Mouse (Mus musculus) cerebellum, postnatal 25 days (tissue): ENCODE measurements around the gene Raf1.
A peak's percentile ranks its signal among the peaks of the same experiment; 100 is the strongest.

Source experiments
- DNase-seq, 2 experiments: peaks; one replicate each; pipeline ENCODE4 v3.0.0; 2021; ENCODE audit warnings: mixed read lengths in 2 of 2

Raf1 gene

DNA sequence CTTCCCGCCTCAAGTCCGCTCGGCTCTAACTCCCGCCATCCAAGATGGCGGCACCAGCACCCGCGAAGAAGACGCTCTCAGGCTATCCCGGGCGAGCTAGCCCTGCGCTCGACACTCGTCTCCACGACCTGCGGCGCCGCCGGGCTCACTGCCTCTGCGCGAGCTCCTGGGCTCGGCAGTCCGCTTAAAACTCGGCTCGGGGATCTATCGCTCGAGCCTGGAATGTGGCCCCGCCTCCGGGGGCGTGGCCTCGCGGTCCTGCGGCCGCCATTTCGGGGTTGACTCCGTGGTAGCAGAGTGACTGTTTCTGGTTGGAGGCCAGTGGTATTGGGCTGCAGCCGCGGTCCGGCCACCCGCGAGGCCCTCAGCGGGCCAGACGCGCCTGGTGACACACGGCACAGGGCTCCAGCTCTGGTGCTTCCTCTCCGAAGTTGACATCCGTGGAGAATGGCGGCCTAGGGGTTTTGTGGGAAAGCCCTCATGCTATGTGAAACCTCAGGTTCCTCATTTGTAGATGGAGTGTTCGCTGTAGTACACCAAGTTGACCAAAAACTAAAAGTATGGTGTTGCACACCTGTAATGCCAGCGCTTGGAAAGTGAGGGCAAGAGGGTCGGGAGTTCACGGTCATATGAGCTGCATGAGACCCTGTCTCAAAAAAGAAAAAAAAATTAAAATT, at the start of gene Raf1:
Gene Raf1 (minus strand): TSS at position 184 of the 677 bp plus-strand sequence.
- peak; percentile 99 to 100 for DNase-seq

DNA sequence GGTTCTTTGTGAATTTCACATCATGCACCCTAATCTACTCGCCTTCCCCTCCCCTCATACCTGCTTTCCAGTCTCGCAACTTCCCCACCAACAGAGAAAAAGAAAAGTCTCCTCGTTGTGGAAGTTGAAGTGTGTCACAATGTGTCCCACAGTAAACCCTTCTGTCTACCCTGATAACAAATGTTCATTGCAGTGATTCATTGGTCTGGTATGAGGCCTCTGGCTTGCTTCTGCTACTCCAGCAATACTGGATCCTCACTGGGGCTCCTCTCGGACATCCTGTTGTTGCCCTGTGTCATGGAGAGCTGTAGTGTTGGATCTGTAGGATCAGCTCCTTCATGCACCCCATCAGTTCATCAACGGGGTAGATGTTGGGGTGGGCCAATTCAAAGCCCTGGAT, 45.8 kb upstream of the Raf1 start:
- DNase-seq, result no peak

DNA sequence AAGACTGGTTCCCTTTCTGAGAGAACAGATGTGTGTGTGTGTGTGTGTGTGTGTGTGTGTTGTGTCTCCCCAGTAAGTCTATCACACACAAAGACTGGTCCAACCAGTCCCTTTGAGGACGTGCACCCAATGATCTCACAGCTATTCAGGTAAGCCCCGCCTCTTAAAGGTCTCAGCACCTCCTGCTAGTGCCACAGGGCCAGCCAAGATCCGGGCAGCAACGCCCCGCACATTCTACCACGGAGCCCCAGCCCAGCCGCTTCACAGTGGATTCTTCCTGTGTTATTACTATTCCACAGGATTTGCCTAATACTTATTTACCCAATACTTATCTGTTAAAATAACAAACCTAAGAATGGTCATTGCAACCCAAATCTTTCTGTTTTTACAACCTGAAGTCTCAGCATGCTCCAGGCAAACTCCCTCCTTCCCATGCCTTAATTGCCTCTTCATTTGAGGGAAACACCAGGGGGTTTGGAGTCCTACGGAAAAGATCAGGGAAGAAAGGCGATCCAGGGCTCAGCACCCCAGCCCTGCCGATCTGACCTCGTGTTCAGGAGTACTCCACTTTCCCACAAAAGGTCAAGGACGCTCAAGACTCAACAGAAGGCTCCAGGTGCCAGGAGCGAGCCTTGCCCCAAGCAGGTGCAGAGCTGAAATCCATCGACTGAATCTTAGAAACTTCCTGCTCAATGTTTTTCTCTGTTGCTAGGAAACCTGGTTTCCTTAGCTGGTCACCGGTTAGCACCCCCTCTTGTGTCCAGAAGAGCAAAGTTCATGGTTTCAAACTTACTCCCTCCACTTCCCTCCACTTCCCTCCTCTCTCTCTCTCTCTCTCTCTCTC, 41.5 kb upstream of the Raf1 start:
- DNase-seq, result peak; percentile 10 to 21

DNA sequence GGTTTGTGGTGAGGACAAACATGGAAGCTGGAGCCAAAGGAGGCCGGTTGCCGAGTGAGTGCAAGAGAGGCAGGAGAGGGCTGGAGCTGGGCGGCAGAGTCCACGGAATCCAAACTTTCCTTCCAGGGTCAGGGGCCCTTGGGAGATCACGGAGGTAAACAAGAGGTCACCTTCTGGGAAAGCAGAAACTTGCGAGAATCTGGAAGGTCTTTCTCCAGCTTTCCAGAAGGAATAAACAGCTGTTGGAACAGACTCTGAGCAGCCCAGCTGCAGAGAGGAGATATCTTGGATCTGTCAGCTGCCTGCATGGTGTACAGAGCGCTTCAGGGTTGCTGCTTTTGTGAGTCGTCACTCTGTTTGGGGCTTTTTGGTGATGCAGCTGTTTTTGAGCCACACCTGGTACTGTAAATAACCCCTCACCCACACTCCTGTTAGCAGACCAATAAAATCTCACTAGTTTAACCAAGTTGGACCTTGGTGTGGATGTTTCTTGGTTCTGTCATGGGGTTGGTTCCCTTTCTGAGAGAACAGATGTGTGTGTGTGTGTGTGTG, 40.7 kb upstream of the Raf1 start:
- no peak for DNase-seq

DNA sequence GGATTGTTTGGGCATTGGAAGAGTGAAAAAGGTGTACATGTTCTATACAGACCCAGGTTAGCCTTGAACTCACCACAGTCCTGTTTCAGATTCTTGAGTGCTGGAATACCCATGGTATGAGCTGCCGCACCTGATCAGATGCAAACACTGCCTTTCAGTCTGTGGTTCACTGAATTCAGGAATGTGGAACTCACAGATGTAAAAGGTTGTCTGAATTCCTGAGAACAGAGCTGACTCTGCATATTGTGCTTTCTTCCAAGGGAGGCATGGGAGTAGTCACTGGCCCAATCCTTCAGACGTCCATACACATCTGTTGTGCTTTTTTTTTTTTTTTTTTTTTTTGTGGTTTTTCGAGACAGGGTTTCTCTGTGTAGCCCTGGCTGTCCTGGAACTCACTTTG, 34.8 kb upstream of the Raf1 start:
- DNase-seq, result no peak

DNA sequence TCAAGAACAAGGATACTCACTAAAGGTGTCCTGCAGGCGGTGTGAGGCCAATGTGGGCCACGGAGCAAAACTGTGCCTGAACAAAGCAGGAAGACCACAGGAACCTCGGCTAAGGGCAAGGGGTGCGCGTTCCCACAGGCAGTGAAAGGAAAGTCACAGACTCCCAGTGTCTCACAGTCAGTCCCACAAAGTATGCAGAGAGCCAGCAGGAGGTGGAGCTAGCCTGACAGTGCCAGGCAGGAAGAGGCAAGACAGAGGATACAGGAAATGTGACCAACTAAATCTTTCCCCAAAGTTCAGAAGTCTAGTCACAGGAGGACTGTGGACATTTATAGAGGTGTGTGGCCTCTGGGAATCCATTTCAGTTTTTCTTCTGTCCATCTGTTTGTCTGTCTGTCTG, 26.5 kb upstream of the Raf1 start:
- DNase-seq, result no peak

DNA sequence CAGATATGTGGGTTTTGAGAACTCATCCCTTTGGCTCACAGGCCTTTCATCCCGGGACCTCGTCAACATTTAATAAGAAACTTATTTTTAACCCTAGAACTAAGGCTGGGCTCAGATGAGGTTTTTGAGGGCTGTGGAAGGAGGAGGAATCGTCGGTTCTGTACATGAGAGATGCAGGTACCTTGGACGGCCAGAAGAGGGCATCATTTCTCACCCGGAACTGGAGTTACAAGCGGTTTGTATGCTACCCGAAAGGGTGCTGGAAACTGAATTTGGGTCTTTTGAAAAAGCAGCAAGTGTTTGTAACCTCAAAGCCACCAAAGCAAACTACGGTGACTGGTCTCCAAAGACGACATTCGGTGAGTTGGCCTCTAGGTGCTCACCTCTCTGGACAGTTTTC, 24.9 kb upstream of the Raf1 start:
- no peak for DNase-seq

DNA sequence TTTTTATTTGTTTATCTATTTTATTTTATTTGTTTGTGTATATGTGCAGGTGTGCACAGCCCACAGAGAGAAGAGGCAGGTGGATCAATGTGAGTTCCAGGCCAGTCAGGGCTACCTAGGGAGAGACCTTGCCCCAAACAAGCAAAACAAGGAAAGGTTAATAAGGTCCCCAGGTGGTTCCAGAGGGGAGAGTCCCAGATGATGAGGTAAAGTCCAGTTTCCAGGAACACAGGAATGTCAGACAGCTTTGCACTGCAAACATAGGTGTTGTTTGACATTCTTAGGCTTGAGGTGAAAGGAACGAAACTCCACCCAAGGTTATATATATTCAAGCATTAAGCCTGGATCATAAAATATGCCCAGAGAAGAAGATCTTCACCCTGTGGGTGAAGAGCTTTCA, 24.3 kb upstream of the Raf1 start:
- no peak for DNase-seq

DNA sequence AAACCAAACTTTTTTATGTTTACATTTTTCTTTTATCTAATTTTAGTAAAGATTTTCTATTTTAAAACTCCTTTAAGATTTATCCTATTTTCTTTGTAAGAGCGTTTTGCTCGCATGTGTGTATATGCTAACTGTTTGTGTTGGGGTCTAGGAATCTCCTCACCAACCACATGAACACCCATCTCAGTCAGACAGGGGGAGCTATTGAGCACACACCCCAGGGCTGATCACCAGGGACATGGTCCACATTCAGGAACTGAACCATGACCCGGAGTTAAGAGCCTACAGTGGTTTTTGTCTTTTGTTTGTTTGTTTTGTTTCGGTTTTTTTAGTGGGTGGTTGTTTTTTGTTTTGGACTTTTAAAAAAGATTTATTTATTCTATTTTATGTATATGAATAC, 22.3 kb upstream of the Raf1 start:
- DNase-seq, result no peak

DNA sequence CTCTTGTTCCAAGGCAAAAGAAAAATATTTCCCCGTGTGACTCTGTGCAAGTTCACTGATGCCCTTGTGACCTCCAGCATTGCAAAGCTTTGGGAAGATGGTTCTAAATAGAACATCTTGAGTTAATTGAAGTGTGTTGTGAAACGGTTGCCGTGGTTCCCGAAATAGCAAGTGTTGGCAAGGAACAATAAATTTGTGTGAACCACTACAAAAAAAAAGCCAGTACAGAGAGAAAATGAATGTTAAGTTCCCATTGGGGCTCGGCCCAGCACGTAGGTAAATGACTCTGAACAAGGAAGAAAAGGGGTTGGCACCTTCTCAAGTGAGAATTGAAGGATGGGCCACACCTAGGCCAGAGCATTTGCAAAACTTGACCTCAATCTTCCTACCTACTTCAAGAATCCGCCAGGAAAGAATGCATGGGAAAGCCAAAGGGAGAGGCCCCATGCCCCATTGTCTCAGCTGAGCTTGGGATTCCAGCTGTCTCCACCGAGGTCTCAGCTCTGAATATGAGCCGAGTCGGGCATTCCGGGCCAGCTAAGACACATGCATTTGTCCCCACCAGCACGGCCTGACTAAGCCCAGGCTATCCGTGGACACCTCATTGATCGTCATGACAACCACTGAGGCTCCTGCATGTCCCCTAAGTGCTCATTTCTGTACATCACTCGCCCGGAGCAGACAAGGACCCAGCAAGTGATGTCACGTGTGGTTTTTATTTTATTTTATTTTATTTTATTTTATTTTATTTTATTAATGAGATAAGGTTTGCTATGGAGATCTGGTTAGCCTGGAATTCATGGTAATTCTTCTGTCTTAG, 21.5 kb upstream of the Raf1 start:
- no peak for DNase-seq

DNA sequence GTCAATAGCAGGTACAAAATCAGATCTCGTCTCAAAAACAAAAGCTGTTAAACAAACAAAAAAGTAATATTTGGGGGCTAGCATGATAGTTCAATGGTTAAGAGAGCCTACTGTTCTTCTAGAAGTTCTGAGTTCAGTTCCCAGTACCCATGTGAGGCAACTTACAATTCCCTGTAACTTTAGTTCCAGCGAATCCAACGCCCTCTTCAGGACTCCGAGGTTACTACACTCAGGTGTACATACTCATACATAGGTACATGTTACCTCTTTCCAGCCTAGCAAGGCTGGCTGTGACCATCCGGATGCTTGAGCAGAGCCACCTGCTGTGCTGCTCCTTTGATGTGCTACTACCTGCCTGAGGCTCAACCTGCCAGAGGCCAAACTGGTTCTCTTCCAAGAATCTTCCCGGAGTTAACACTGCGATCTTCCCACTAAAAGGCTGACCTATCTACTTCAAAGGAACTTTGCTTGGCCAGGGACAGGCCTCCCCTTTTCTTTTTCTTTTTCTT, 20.3 kb upstream of the Raf1 start:
- DNase-seq, result no peak

DNA sequence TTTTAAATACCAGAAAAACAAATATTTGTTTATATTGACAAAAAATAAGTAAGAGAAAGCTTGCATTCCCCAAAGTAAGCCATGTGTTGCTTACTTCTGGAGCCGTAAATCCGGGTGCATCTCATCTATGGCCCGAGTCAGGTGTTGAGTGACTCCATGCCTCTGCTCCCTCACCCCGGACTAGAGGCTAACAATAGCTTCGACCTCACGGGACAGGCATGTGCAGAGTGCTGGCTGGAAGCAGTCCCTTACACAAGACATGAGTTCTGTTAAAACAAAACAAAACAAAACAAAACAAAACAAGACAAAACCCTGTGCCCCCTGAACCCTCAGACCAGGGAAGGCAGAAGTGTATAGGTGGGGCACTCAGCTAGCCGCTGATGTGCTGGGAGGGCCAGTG, 18.7 kb upstream of the Raf1 start:
- no peak for DNase-seq

DNA sequence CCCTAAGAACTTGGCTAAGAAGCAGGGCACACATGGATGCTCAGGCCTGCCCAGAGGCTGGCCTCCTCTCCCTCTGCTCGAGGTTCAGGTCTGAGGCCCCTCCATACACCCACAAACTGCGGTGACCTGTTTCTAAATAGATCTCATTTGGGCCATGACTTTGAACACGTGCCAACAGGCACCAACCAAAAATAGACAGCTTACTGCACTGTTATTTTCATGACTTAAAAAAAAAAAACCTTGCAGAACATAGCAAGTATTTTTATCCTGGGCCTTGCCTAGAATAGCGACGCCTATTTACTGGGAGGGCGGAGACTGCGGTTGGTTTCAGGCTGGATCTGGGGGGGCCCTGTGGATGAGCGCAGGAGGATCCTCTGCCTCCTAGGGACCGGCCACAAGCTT, 18.0 kb upstream of the Raf1 start:
- DNase-seq, result peak; percentile 30 to 44

DNA sequence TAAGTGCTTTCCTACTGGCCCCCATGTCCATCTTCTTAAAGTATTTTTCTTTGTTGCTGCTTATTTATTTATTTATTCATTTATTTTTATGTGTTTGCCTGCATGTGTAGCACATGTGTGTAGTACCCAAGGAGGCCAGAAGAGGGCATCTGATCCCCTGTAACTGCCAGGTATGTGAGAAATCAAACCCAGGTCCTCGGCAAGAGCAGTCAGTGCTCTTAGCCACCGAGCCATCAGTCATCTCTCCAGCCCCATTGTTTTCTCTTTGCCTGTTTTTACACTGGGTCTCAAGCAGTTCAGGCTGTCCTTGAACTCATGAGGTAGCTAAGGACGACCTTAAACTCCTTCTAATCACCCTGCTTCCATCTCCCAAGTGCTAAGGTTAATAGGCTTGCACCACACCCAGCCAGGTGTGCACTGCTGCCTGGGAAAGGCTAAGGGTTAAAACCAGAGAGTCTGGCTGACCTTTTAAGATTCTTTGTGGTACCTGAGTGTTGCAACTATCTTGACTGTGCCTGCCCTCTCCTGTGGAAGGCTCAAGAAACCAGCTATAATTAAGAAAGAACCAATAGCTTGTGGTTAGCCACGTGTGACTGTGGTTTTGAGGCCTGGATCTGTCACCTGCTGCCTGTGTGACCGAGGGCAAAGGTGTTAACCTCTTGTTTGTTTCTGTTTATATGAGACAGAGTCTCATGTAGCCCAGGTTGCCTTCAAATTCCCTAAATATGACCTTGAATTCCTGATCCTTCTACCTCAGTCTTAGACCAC, 16.7 kb upstream of the Raf1 start:
- DNase-seq, result no peak

DNA sequence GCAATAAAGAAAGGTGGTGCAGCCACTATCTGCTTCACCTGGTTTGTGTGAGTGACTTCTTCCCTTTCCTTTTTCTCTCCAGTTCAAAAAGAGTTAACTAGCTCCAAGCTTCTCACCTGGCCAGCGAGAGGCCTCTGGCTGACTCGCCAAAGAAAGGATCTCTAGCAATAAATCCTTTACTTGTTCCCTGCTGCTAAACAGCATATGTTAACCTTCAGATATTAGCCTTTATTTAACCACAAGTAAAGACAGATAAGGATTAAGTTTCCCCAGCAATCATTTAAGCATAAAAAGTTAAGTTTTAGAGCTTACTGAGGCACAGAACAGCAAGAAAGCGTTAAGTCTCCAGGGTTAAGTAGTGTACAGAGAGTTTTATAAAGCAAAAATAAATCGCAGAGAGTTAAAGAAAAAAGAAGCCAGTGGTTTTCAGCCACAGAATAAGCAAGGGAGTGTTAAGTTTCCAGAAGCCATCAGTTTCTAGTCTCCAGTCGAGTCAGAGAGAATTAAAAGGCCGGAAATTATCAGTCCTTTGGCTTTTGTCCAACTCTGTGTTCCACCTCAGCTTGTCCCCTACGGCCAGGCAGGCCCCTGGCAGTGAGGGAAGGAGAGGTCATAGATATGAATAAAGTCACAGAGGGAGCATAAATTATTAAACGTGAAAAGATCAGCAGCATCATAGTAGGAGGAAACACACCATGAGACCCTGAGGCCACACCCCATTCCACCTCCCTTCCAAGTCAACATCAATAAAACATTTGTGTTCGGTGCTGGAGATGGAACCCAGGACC, 15.9 kb upstream of the Raf1 start:
- DNase-seq, result no peak

DNA sequence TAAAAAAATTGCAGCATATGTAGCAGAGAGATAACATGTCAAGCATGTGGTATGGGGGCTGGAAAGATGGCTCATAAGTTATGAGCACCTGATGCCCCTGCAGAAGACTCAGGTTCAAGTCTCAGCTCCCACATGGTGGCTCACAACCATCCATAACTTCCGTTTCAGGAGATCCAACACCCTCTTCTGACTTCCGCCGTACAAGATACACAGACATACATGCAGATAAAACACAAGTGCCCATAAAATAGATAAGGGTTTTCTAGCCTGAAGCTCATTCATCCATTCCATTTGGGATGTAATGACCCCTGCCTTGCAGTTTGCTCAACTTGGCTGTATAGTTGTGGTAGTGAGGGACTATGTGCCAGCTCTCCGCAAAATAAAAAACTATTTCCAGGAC, 13.7 kb upstream of the Raf1 start:
- DNase-seq, result no peak

DNA sequence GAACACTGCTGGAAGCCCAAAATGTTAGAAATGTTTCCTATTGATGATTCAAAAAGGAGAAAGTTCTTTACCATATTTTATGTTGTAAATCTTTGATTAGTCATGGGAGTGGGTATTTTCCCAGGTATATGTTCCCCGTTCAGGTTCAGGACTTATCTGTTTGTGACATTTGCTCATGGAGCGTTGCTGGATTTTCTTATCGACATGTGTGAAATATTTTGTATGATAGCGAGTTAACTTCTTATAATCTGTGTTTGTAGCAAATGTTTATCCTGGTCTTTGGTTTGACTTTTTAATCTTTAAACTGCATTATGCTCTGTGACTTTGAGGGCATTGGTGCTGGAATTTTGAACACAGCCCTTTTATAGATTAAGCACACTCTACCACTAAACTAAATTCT, 12.2 kb upstream of the Raf1 start:
- no peak for DNase-seq

DNA sequence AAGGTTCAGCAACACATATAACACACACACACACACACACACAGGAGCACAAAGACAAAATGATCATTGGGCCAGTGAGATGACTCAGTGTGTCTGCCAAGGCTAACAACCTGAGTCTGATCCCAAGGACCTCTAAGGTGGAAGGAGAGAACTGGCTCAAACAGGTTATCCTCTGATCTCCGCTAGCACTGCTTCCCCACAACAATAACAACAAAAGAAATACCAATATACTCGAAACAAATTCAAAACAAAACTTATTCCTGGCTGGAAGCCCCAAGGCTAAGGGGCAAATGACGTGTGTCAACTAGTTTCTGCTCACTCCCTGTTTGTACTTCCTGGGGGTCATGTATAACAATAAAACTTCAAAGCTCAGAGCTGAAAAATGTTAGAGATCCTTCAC, 11.3 kb upstream of the Raf1 start:
- DNase-seq, result no peak

DNA sequence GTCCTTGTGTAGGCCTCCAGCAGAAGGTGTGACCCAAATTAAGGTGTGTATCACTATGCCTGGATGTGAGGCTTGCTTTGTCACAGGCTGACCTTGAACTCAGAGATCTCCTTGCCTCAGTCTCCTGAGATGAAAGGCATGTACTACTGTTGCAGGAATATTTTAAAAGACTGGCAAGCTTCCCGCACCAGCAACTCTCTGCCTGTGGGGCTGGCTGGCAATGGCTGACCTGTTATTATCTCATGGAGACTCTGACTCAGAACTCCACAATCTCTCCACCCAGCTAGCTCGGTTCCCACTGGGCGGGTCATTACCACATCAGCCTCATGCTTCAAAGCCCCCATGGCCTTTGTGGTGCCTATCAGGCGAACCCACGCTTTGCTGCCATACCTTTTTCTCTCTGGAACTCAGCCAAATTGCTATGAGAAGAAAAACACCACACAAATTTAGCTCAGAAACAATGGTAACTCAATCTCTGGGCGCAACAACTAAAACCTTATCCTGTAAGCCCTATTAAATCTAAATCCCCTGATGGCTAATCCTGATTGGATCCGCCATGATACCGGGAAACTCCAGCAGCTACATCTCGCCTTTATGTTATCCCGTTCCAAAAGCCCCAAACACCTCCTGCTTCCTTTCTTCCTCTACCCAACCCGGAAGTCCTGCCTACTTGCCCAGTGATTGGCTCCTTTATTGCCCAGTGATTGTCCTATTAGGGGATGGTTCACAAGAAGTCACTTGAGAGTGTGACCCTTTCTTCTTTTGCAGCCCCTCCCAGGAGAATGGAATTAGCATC, 8.6 kb upstream of the Raf1 start:
- no peak for DNase-seq

DNA sequence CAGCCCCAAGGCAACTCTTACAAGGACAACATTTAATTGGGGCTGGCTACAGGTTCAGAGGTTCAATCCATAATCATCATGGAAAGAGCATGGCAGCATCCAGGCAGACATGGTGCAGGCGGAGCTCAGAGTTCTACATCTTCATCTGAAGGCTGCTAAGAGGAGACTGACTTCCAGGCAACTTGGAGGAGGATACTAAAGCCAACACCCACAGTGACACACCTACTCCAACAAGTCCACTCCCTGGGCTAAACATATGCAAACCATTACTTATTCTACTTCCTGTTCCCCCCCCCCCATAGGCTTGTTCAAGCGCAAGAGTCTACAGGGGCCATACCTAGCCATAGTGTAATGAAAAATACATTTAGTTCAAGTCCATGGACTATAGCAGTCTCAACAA, 7.8 kb upstream of the Raf1 start:
- no peak for DNase-seq

DNA sequence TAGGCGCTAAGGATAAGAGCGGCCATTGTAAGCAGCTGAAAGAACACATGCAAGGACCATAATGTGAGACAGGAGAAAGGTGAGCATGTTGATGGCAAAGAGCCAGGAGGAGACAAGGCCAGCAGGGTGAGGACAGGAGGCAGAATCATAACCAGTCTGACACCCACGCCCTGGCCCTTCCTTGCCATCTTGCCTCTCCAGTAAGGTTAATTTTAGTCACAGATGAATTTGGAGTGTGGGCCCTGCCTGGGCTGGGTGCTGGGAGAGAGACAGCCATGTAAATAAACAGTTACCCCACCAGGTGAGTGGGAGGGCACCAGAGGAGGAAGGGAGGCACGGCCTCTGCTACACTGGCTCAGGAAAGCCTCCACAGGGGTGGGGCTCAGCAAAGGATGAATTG, 4.6 kb upstream of the Raf1 start:
- DNase-seq, result peak; percentile 51 to 66
